22 mouse cellular contexts compared by ENCODE assay signal in the genomic region with DNA sequence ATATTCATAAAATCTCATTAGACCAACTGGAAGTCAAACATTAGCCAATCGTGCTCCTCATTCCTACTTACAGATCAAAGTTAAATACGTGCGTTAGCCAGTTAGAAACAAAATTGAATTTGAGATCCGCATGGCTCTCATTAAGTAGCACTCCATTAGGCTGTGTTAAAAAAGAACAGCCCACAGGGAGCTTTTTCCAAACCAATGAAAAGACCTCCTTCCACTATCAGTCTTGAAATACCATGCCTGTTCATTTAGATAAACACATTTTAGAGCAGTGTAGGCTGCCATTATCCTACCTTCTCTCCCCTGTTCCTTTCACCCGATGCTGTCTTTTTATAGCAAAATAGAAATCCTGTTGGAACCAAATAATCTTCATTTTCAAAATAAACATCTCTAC.
A peak's percentile ranks its signal among the peaks of the same experiment; 100 is the strongest.
DNase-seq lines count a peak whose midpoint lies in the region; ATAC-seq and TF ChIP-seq lines count a peak whose summit lies in the region.
"Had no signal": no experiment of that assay in that cellular context is flagged by ENCODE, and none has a peak within 500 bp of the region (broad histone marks: within the 10 kb centered on the region; RNA-seq: fewer than 3 reads in every experiment).

No protein-coding gene starts in this region.

- TF ChIP-seq RAD21 in MEL (IDR thresholded peaks at IDR 0.05; ENCODE audit: low read depth, low read length): no peak

- no peaks in the 10 kb centered on the region for H3K36me3 ChIP-seq in lung, embryonic 14.5 days (ENCODE audit: insufficient read depth)
- peaks cover 0 to 16% of the 10 kb centered on the region in 2 experiments; a peak in 2 of 4 replicates for H3K36me3 ChIP-seq in MEL (ENCODE audit: control insufficient read depth in 1 of 2, insufficient read depth in 2 of 2, low read length in 2 of 2)
- no peaks in the 10 kb centered on the region for H3K36me3 ChIP-seq in liver, embryonic 14.5 days (replicated peaks; ENCODE audit: control insufficient read depth, insufficient read depth, low read depth)
- no peaks in the 10 kb centered on the region for H3K36me3 ChIP-seq in intestine, embryonic 16.5 days (ENCODE audit: control insufficient read depth, insufficient read depth, low read length)
- H3K36me3 ChIP-seq: embryonic facial prominence, embryonic 12.5 days; forebrain, embryonic 15.5 days; heart, embryonic 10.5 days; hindbrain, embryonic 10.5 days; midbrain, embryonic 13.5 days; neural tube, embryonic 13.5 days had no signal

- no peak overlapping the region for H3K4me2 ChIP-seq in lung, embryonic 14.5 days
- H3K4me2 ChIP-seq in liver, embryonic 14.5 days (ENCODE audit: low read depth): peak overlapping the region; percentile 50
- H3K4me2 ChIP-seq in intestine, embryonic 16.5 days (ENCODE audit: low read depth, low read length): no peak overlapping the region
- H3K4me2 ChIP-seq: embryonic facial prominence, embryonic 12.5 days; forebrain, embryonic 15.5 days; midbrain, embryonic 13.5 days; neural tube, embryonic 13.5 days had no signal

- H3K9ac ChIP-seq in lung, embryonic 14.5 days: no peak overlapping the region
- H3K9ac ChIP-seq in MEL (ENCODE audit: control insufficient read depth, low read depth, low read length, poor library complexity, severe bottlenecking): no peak overlapping the region
- no peak overlapping the region for H3K9ac ChIP-seq in liver, embryonic 14.5 days (replicated peaks)
- H3K9ac ChIP-seq in intestine, embryonic 16.5 days (ENCODE audit: low read depth, low read length): no peak overlapping the region
- H3K9ac ChIP-seq: embryonic facial prominence, embryonic 12.5 days; forebrain, embryonic 15.5 days; midbrain, embryonic 13.5 days; neural tube, embryonic 13.5 days had no signal

- peak; percentile 92 for ATAC-seq in lung, embryonic 14.5 days (ENCODE audit: insufficient read depth)
- peak; percentile 85 for ATAC-seq in liver, embryonic 14.5 days (ENCODE audit: insufficient read depth)
- no peak for ATAC-seq in CD4-positive, CD25-positive, alpha-beta regulatory T cell, adult 4 months
- ATAC-seq in intestine, embryonic 16.5 days: no peak
- ATAC-seq: forebrain, embryonic 15.5 days; midbrain, embryonic 13.5 days; Patski had no signal

- no peaks in the 10 kb centered on the region for H3K79me2 ChIP-seq in MEL (ENCODE audit: control insufficient read depth, insufficient read depth, low read length, poor library complexity)

- TF ChIP-seq CTCF in lung, embryonic 14.5 days (IDR thresholded peaks at IDR 0.05; ENCODE audit: low read depth): no peak
- TF ChIP-seq CTCF in lung, adult 2 months (IDR thresholded peaks at IDR 0.05; ENCODE audit: insufficient read depth, low read length): no peak
- no peak for TF ChIP-seq CTCF in MEL (IDR thresholded peaks at IDR 0.05 in 2 of 3, conservative IDR thresholded peaks at IDR 0.05 in 1 of 3; ENCODE audit: control insufficient read depth in 1 of 3, insufficient read depth in 1 of 3, low read depth in 2 of 3, low read length in 3 of 3, poor library complexity in 1 of 3, severe bottlenecking in 1 of 3)
- no peak for TF ChIP-seq CTCF in liver, embryonic 14.5 days (IDR thresholded peaks at IDR 0.05; ENCODE audit: low read depth)

- H3K4me3 ChIP-seq in lung, embryonic 14.5 days (ENCODE audit: low read depth, low read length): no peak overlapping the region
- H3K4me3 ChIP-seq in lung, adult 2 months (replicated peaks; ENCODE audit: extremely low read depth, low read depth, low read length): no peak overlapping the region
- no peak overlapping the region for H3K4me3 ChIP-seq in MEL (ENCODE audit: control insufficient read depth in 1 of 2, insufficient read depth in 1 of 2, low read depth in 2 of 2, low read length in 2 of 2)
- H3K4me3 ChIP-seq in liver, embryonic 14.5 days (ENCODE audit: insufficient read depth in 1 of 2, low read depth in 2 of 2, low read length in 2 of 2): no peak overlapping the region
- no peak overlapping the region for H3K4me3 ChIP-seq in intestine, embryonic 16.5 days (ENCODE audit: low read length)
- H3K4me3 ChIP-seq: embryonic facial prominence, embryonic 12.5 days; forebrain, embryonic 15.5 days; heart, embryonic 10.5 days; hindbrain, embryonic 10.5 days; midbrain, embryonic 13.5 days; neural tube, embryonic 13.5 days had no signal

- no peak overlapping the region; the same call in 1 of the 2 replicates for H3K27ac ChIP-seq in lung, embryonic 14.5 days (ENCODE audit: low read depth)
- no peak overlapping the region for H3K27ac ChIP-seq in MEL (ENCODE audit: control insufficient read depth, low read depth, low read length)
- H3K27ac ChIP-seq in liver, embryonic 14.5 days: peak overlapping the region; percentile 77
- H3K27ac ChIP-seq in intestine, embryonic 16.5 days (ENCODE audit: low read length): no peak overlapping the region
- H3K27ac ChIP-seq: embryonic facial prominence, embryonic 12.5 days; forebrain, embryonic 15.5 days; heart, embryonic 10.5 days; hindbrain, embryonic 10.5 days; macrophage; midbrain, embryonic 13.5 days; neural tube, embryonic 13.5 days had no signal

- no peak for TF ChIP-seq POLR2A in lung, adult 2 months (IDR thresholded peaks at IDR 0.05; ENCODE audit: borderline replicate concordance, extremely low read depth, low read depth, low read length)
- TF ChIP-seq POLR2A in MEL (IDR thresholded peaks at IDR 0.05; ENCODE audit: control insufficient read depth in 1 of 2, insufficient read depth in 1 of 2, low read depth in 1 of 2, low read length in 2 of 2, poor library complexity in 1 of 2): no peak

- H3K4me1 ChIP-seq in lung, embryonic 14.5 days (ENCODE audit: insufficient read depth): no peaks in the 10 kb centered on the region; the same call in 1 of the 2 replicates
- no peaks in the 10 kb centered on the region for H3K4me1 ChIP-seq in lung, adult 2 months (ENCODE audit: control insufficient read depth, insufficient read depth, low read length)
- peaks cover 2 to 16% of the 10 kb centered on the region in 2 experiments for H3K4me1 ChIP-seq in MEL (ENCODE audit: control insufficient read depth in 1 of 2, insufficient read depth in 2 of 2, low read length in 2 of 2)
- H3K4me1 ChIP-seq in liver, embryonic 14.5 days (replicated peaks; ENCODE audit: control insufficient read depth in 2 of 2, insufficient read depth in 2 of 2, low read length in 1 of 2): peaks cover 33 to 38% of the 10 kb centered on the region in 2 experiments
- H3K4me1 ChIP-seq in intestine, embryonic 16.5 days (ENCODE audit: control insufficient read depth, insufficient read depth, low read length): no peaks in the 10 kb centered on the region
- H3K4me1 ChIP-seq: embryonic facial prominence, embryonic 12.5 days; forebrain, embryonic 15.5 days; heart, embryonic 10.5 days; hindbrain, embryonic 10.5 days; midbrain, embryonic 13.5 days; neural tube, embryonic 13.5 days had no signal

- peak; percentile 87 for DNase-seq in lung, embryonic 14.5 days
- DNase-seq in lung, adult 2 months: no peak
- DNase-seq in MEL (ENCODE audit: low read depth, low spot score): peak; percentile 57
- peak; percentile 36 for DNase-seq in c-Kit-positive CD71-positive TER-119-negative erythroid progenitor cells, embryonic 14.5 days (ENCODE audit: low read depth)
- peak; percentile 28 to 61 (median 43) for DNase-seq in liver, embryonic 14.5 days (ENCODE audit: low read depth in 3 of 3, low spot score in 3 of 3)
- DNase-seq: adrenal gland, adult 8-10 months; cerebellum, adult 11-12 months; cerebellum, postnatal 25 days; gastrocnemius, postnatal 36 days; kidney, adult 9 months; kidney, postnatal 25 days; thymus, postnatal 4 days had no signal

- TF ChIP-seq EP300 in MEL (IDR thresholded peaks at IDR 0.05; ENCODE audit: low read depth in 1 of 2, low read length in 2 of 2): peak; percentile 55 to 70; a peak in 3 of 4 replicates
- peak; percentile 82 for TF ChIP-seq EP300 in liver, embryonic 14.5 days (IDR thresholded peaks at IDR 0.05; ENCODE audit: low read depth)

- 42% methylated on average over 5 of the region's 5 CpGs for WGBS in lung, embryonic 14.5 days
- 60% methylated on average over 5 of the region's 5 CpGs for WGBS in lung, adult 2 months
- WGBS in liver, embryonic 14.5 days (ENCODE audit: insufficient replicate concordance): 55% methylated on average over 5 of the region's 5 CpGs
- WGBS in intestine, embryonic 16.5 days: 81% methylated on average over 5 of the region's 5 CpGs

- H3K9me3 ChIP-seq in lung, embryonic 14.5 days (ENCODE audit: low read depth, low read length): no peaks in the 10 kb centered on the region
- no peaks in the 10 kb centered on the region for H3K9me3 ChIP-seq in MEL (replicated peaks; ENCODE audit: insufficient read depth, low read length)
- no peaks in the 10 kb centered on the region for H3K9me3 ChIP-seq in liver, embryonic 14.5 days (ENCODE audit: control insufficient read depth, low read length)
- H3K9me3 ChIP-seq in intestine, embryonic 16.5 days (ENCODE audit: control insufficient read depth, low read length): no peaks in the 10 kb centered on the region
- H3K9me3 ChIP-seq: embryonic facial prominence, embryonic 12.5 days; forebrain, embryonic 15.5 days; heart, embryonic 10.5 days; hindbrain, embryonic 10.5 days; midbrain, embryonic 13.5 days; neural tube, embryonic 13.5 days had no signal

- H3K27me3 ChIP-seq in lung, embryonic 14.5 days (ENCODE audit: insufficient read depth, low read length): no peaks in the 10 kb centered on the region
- H3K27me3 ChIP-seq in MEL (ENCODE audit: control insufficient read depth in 1 of 2, insufficient read depth in 2 of 2, low read length in 2 of 2): no peaks in the 10 kb centered on the region
- H3K27me3 ChIP-seq in liver, embryonic 14.5 days (ENCODE audit: control insufficient read depth, insufficient read depth, low read length): no peaks in the 10 kb centered on the region
- H3K27me3 ChIP-seq in intestine, embryonic 16.5 days (replicated peaks; ENCODE audit: control insufficient read depth, insufficient read depth, low read length): no peaks in the 10 kb centered on the region
- H3K27me3 ChIP-seq: embryonic facial prominence, embryonic 12.5 days; forebrain, embryonic 15.5 days; midbrain, embryonic 13.5 days; neural tube, embryonic 13.5 days; Patski had no signal

TF ChIP-seq in MEL, 35 proteins besides CTCF, POLR2A, EP300 and RAD21:
- TF ChIP-seq MAX (IDR thresholded peaks at IDR 0.05; ENCODE audit: low read length): 0 out of 2 replicates have a peak, but pooled peaks have one; percentile 28
- TF ChIP-seq SIN3A (IDR thresholded peaks at IDR 0.05; ENCODE audit: low read length): no peak
- no peak for TF ChIP-seq ZMIZ1 (IDR thresholded peaks at IDR 0.05; ENCODE audit: low read depth, low read length)
- peak; percentile 78 for TF ChIP-seq GATA1 (IDR thresholded peaks at IDR 0.05; ENCODE audit: low read depth, low read length)
- TF ChIP-seq TCF12 (IDR thresholded peaks at IDR 0.05; ENCODE audit: low read depth, low read length): peak; percentile 79
- peak; percentile 56 for TF ChIP-seq TAL1 (IDR thresholded peaks at IDR 0.05; ENCODE audit: low read length)

Comparison
In these comparisons a context has a peak if more than half of its experiments do, and no peak if none do; other contexts are left out.
1. ATAC-seq: peak in lung, embryonic 14.5 days (single experiment) and liver, embryonic 14.5 days (single experiment); none in CD4-positive, CD25-positive, alpha-beta regulatory T cell, adult 4 months (single experiment) and intestine, embryonic 16.5 days (single experiment).